Mouse (Mus musculus) spleen, postnatal 4 days (tissue): ENCODE measurements around the gene Mtmr3.

Source experiments
- DNase-seq, 2 experiments: peaks; one replicate each; pipeline ENCODE4 v3.0.0; 2022; ENCODE audit warnings: low spot score in 2 of 2

Gene Mtmr3

GRCm38 (mm10) chr11:4466191-4466590 lies 128.5 kb downstream of the Mtmr3 start:
- no peak for DNase-seq

- DNase-seq, result no peak
Measured at GRCm38 (mm10) chr11:4464616-4465015, 130.0 kb downstream of the Mtmr3 start.

GRCm38 (mm10) chr11:4464186-4464585 lies 130.5 kb downstream of the Mtmr3 start:
- DNase-seq, result no peak

- no peak for DNase-seq
Measured at GRCm38 (mm10) chr11:4462868-4463267, 131.8 kb downstream of the Mtmr3 start.

- no peak for DNase-seq
Measured at GRCm38 (mm10) chr11:4461154-4461553, 133.5 kb downstream of the Mtmr3 start.

- no peak for DNase-seq
Measured at GRCm38 (mm10) chr11:4460615-4461014, 134.0 kb downstream of the Mtmr3 start.

- DNase-seq, result no peak
Measured at GRCm38 (mm10) chr11:4454895-4455535, 139.6 kb downstream of the Mtmr3 start.

GRCm38 (mm10) chr11:4452467-4453184 lies 142.0 kb downstream of the Mtmr3 start:
- no peak for DNase-seq

GRCm38 (mm10) chr11:4451116-4451515 lies 143.5 kb downstream of the Mtmr3 start:
- DNase-seq, result peak; percentile 54 to 79

GRCm38 (mm10) chr11:4446195-4446868 lies 148.3 kb downstream of the Mtmr3 start:
- DNase-seq, result no peak

- no peak for DNase-seq
Measured at GRCm38 (mm10) chr11:4442280-4442679, 152.4 kb downstream of the Mtmr3 start.

GRCm38 (mm10) chr11:4440978-4441377 lies 153.7 kb downstream of the Mtmr3 start, which contains the start of gene Hormad2:
Hormad2 (minus strand) TSS chr11:4441105.
- peak; percentile 34 to 67 for DNase-seq

GRCm38 (mm10) chr11:4438211-4438610 lies 156.5 kb downstream of the Mtmr3 start:
- DNase-seq, result no peak

- DNase-seq, result no peak
Measured at GRCm38 (mm10) chr11:4437318-4437717, 157.3 kb downstream of the Mtmr3 start.

- no peak for DNase-seq
Measured at GRCm38 (mm10) chr11:4436631-4437030, 158.0 kb downstream of the Mtmr3 start.

GRCm38 (mm10) chr11:4434461-4434860 lies 160.2 kb downstream of the Mtmr3 start:
- no peak for DNase-seq
